Mouse (Mus musculus) layer of hippocampus, adult 2 months (tissue): ENCODE data around the gene Hlcs. TPM values are rescaled to one million over a fixed set of nuclear protein-coding genes. Genes with fewer than 3 reads are reported as not detected.
"Not testable (repeated sequence)": the region's sequence is repeated elsewhere in the genome, so short reads cannot be mapped to it uniquely, and the experiment has no call there.

Experiments used
- DNase-seq, 2 experiments: peaks; one replicate each; pipeline ENCODE4 v3.0.0; 2022; ENCODE audit warnings: low spot score in 2 of 2
- H3K27ac ChIP-seq: fragments of 200-600 bp; 2 replicates; pipeline ENCODE4 v1.8.1; 2022
- H3K4me3 ChIP-seq: fragments of 200-600 bp; 2 replicates; pipeline ENCODE4 v1.8.1; 2022; ENCODE audit warnings: mild to moderate bottlenecking
- CTCF ChIP-seq: fragments of 200-600 bp; conservative IDR thresholded peaks from 2 replicates; pipeline ENCODE4 v1.8.1; 2022; ENCODE audit warnings: antibody characterized with exemption, mild to moderate bottlenecking, moderate library complexity
- total RNA-seq, 2 experiments: library from RNA; stranded (reverse); gene quantifications; 2 replicates each; pipeline ENCODE4 v1.2.3; 2021

Hlcs gene
- total RNA-seq, 2 experiments from 2014 or later, result 14.0 to 15.2 TPM

- no peak for DNase-seq
- TF ChIP-seq CTCF, result no peak
- H3K27ac ChIP-seq, result no peak overlapping the region
- no peak overlapping the region for H3K4me3 ChIP-seq
Measured at GRCm38 (mm10) chr16:94345733-94346132, 32.4 kb upstream of the Hlcs start.

- not testable (repeated sequence) for DNase-seq, H3K27ac ChIP-seq, H3K4me3 ChIP-seq
Measured at GRCm38 (mm10) chr16:94339164-94340160, 26.1 kb upstream of the Hlcs start.

- no peak for DNase-seq
- no peak overlapping the region for H3K4me3 ChIP-seq
- H3K27ac ChIP-seq, result no peak overlapping the region
- TF ChIP-seq CTCF, result no peak
Measured at GRCm38 (mm10) chr16:94335656-94336055, 22.3 kb upstream of the Hlcs start.

GRCm38 (mm10) chr16:94331886-94332252 lies 18.5 kb upstream of the Hlcs start:
- no peak overlapping the region for H3K27ac ChIP-seq
- peak in 1 of 2 experiments; percentile 63 for DNase-seq
- H3K4me3 ChIP-seq, result no peak overlapping the region
- peak; percentile 88 for TF ChIP-seq CTCF

DNA sequence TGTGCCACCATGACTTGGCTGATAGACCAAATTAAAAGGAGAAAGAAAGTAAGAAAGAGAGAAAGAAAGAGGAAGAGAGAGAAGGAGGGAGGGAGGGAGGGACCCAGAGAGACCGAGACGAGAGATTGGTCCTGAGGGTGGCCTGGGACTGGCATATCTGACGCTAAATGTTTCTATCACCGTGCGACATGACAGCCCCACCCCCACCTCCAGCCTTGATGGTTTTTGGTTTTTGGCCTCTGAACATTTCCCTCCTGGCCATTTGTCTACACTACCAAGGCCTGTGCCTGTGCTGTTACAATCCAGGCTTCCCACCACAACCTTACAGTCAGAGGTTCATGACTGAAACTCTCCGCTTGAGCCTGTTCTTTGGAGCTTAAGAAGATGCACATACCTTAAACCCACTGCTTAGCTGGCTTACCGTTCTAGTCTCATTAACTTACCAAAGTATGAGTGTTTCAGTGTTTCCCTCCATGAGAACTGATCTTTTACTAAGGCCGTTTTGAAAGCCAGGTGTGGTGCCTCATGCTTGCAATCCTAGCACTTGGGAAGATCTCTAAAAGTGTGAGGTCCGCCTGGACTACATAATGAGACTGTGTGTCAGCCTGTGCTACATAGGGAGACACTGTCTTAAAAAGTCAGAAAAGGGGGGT lies 18.0 kb upstream of the Hlcs start:
- Histone ChIP-seq H3K4me3 (no peak overlapping the region), H3K27ac (no peak overlapping the region)
- DNase-seq, result no peak
- no peak for TF ChIP-seq CTCF

DNA sequence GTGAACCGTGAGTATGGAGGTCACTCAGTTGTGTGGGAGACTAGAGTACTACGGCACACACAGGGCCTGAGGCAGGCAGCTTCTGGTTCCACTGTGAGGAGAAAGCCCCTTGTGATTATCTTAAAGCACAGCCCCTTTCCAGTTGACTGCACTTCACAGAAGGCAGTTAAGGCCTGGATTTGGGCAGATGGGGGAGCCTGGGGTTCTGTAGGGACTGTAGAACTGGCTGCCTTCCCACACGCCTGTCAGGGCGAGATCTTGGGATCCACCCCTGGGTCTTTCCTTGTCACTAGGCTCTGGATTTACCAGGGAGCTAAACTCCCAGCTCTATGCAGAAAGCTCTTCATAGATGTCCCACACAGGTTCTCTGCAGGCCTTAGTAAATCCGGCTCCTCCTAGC lies 17.1 kb upstream of the Hlcs start:
- no peak for DNase-seq
- Histone ChIP-seq H3K27ac (no peak overlapping the region), H3K4me3 (no peak overlapping the region)
- no peak for TF ChIP-seq CTCF

DNA sequence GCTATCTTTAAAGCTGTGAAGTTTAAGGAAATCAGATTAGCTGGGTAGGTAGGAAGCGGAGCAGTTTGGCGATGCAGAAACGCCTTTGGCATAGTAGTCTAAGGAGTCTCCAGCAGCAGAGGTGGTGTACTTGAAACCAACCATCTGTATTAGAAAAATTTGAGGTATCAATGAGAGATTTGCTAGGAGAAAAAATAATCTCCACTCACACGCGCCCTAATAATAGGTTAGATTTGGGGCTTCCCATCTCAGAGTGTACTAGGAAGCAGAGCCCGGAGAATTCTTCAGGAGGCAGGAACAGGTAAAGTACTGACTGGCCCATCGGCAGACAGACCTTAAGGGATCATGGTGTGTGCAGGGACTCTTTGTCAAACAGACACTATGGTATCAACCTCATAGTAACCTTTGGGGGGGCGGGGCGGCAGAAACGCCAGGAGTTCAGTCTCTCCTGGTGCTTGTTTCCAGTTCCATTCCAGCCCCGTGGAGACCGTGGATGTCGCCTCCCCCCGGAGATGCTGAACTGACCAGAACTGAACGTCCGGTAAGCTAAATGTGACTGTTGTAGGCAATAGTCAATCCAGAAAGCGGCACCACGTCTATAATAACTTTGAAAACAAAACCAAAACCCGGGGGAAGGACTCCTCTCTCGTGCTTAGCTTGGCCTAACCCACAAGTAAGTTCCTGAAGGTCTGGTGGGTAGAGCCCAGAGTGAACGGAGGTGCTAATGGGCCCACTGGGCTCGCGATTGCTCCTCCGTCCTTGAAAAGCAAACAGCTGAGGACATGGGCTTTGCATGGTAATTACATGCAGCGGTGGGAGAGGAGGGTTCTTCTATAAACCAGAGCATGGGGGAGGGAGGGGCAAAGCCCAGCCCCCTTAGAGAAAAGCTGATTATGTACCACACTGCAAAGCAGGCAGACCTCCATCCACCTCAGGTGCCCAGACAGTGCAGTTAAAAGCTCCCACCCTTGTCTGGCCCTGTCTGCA lies 15.8 kb upstream of the Hlcs start:
- H3K4me3 ChIP-seq, result peak overlapping the region; percentile 54
- no peak for DNase-seq
- no peak for TF ChIP-seq CTCF
- no peak overlapping the region for H3K27ac ChIP-seq

- Histone ChIP-seq H3K4me3 (peak within 1 kb of the TSS; percentile 54), H3K27ac (no peak within 1 kb of the TSS)
- DNase-seq, result no peak
- no peak for TF ChIP-seq CTCF
Measured at GRCm38 (mm10) chr16:94327781-94328711, 14.7 kb upstream of the Hlcs start, which contains the start of gene Ripply3. Gene Ripply3 (plus strand): TSS chr16:94328420.

GRCm38 (mm10) chr16:94326008-94326407 lies 12.6 kb upstream of the Hlcs start:
- Histone ChIP-seq H3K27ac (no peak overlapping the region), H3K4me3 (no peak overlapping the region)
- no peak for TF ChIP-seq CTCF
- DNase-seq, result no peak

GRCm38 (mm10) chr16:94323681-94324080 lies 10.3 kb upstream of the Hlcs start:
- no peak overlapping the region for H3K4me3 ChIP-seq
- no peak for TF ChIP-seq CTCF
- no peak for DNase-seq

GRCm38 (mm10) chr16:94320223-94320622 lies 6.9 kb upstream of the Hlcs start:
- no peak for DNase-seq
- Histone ChIP-seq H3K4me3 (no peak overlapping the region), H3K27ac (no peak overlapping the region)
- no peak for TF ChIP-seq CTCF

More at GRCm38 (mm10) chr16:94323681-94324080, 10.3 kb upstream of the Hlcs start:
- no peak overlapping the region for H3K27ac ChIP-seq

DNA sequence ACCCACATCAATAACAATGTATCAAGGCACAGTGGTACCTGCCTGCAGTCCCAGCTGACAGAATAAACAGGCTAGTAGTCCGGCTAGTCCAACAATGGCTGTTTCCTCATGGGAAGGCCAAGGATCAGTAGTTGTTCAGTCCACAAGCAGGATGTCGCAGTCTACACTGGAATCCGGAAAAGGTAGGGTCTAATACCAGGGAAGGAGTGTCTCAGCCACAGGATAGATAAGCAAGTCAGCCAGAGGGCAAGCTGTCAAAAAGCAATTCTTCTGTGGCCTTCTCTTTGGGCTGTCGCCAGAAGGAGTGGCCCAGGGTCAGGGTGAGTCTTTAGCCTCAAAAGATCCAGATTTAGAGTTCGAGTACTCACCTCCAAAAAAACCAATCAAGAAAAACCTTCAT lies 4.4 kb upstream of the Hlcs start:
- no peak overlapping the region for H3K4me3 ChIP-seq
- H3K27ac ChIP-seq, result no peak overlapping the region
- DNase-seq, result no peak
- TF ChIP-seq CTCF, result no peak
